Mouse (Mus musculus) layer of hippocampus, adult 6 months (tissue): Measurements from ENCODE around the gene Duxbl2. TPM values are rescaled to one million over a fixed set of nuclear protein-coding genes. Genes with fewer than 3 reads are reported as not detected.

ENCODE experiments used
- long read RNA-seq, 2 experiments: library from polyadenylated mRNA; unstranded; transcript quantifications; one replicate each; pipeline ENCODE4 v2.0.0; 2019 to 2020
- polyA plus RNA-seq: library from polyadenylated mRNA; unstranded; fragments of <200 nt; fragmentation: Nextera tagmentation; gene quantifications from 2 replicates; pipeline ENCODE4 v1.2.3, GENCODE M21; 2021

Gene Duxbl2
- 0.11 TPM in 1 of 2 replicates, not detected in the other for polyA plus RNA-seq
- long read RNA-seq, experiment 1 = 0 reads
- long read RNA-seq, experiment 2 = 0 reads

DNA sequence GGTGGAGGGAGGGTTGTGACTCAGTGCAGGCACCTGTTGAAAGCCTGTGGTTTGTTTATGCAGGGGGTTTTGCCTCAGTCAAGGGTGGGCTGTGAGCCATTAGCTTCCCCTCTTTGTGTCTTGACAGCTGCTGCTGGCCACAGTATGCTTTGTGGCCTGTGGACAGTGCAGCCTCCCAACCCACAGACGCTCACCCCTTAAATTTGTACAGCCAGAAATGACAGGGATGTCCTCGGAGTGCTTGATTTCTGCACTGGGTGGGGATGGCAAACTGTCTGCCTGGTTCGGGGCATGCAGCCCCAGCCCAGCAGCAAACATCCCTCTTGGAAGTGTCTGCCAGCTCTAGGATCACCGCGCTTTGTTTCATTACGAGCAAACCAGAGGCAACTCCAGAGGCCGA, at the start of gene Duxbl2:
Gene Duxbl2 (plus strand): TSS at position 200 of the 400 bp plus-strand sequence.

GRCm38 (mm10) chr14:26081216-26081615, 36.9 kb upstream of the Duxbl2 start, which contains the start of gene Cphx2:
Gene Cphx2, plus strand, starts transcription at chr14:26081516.

GRCm38 (mm10) chr14:26081997-26082396, 36.2 kb upstream of the Duxbl2 start, which contains the start of gene Cphx3:
Gene Cphx3, plus strand, starts transcription at chr14:26082297.

Other genes starting within 250 kb of the Duxbl2 start
- gene Plac9a, start 215.2 kb upstream of the Duxbl2 start, polyA plus RNA-seq = 0.97 and 1.6 TPM in 2 replicates
- gene Tmem254a, start 190.7 kb upstream of the Duxbl2 start, polyA plus RNA-seq = 9.6 and 11.1 TPM in 2 replicates
- gene Cphx1, start 180.0 kb upstream of the Duxbl2 start, polyA plus RNA-seq = not detected in 2 replicates
- 0.18 and 0.41 TPM in 2 replicates for gene Duxbl1, start 139.8 kb upstream of the Duxbl2 start, polyA plus RNA-seq
- 54.3 and 77.6 TPM in 2 replicates for gene Gm9780, start 75.6 kb upstream of the Duxbl2 start, polyA plus RNA-seq
- gene Tmem254c, start 51.0 kb upstream of the Duxbl2 start, polyA plus RNA-seq = 33.5 and 40.6 TPM in 2 replicates
- gene Cphx2, start 36.8 kb upstream of the Duxbl2 start, polyA plus RNA-seq = not detected in 2 replicates
- gene Cphx3, start 36.1 kb upstream of the Duxbl2 start, polyA plus RNA-seq = not detected in 2 replicates
- 70.5 and 88.6 TPM in 2 replicates for gene Plac9b, start 64.1 kb downstream of the Duxbl2 start, polyA plus RNA-seq
- gene Tmem254b, start 88.7 kb downstream of the Duxbl2 start, polyA plus RNA-seq = 43.8 and 51.3 TPM in 2 replicates
- 0.52 TPM in 1 of 2 replicates, not detected in the other for gene Duxbl3, start 139.6 kb downstream of the Duxbl2 start, polyA plus RNA-seq